Mouse (Mus musculus) cerebellum, adult 9-11 months (tissue): ENCODE results near the gene Car10.

Source experiments
- DNase-seq: peaks from one replicate; pipeline ENCODE4 v3.0.0; 2022

Car10 gene

DNA sequence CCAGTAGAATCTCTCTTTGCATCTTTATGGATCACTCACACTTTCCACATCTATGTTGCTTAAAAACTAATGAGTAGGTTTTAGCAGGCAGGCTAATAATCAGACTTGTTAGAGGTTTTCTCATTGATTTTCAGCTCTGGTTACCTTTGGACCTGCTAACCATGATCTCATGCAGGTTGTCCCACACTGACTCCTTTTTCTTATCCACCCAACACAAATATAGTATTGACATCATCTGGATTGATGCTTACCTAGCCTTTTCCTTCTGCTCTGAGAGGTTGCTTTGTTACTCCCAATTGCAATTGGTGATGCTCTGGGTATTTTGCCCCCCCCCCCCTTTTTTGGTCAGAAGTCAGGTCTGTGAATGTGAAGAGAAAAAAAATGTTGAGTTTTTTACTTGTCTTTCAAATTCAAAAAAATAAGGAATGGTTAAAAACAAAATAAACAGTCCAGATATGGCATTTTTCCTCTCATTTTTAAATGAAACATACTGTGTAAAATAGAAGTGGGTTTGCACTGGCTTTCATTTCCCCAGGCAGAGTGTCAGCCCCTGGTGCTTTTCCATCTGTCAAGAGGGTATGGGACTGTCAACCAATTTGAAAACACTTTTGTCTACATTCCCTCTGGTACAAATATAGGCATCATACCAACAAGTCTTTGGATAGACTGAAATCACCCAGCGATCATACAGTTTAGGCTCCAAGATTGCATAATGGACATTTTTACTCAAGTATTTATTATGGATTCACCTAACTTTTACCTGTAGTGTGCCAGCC is 75.9 kb downstream of the Car10 start:
- peak; percentile 91 for DNase-seq

DNA sequence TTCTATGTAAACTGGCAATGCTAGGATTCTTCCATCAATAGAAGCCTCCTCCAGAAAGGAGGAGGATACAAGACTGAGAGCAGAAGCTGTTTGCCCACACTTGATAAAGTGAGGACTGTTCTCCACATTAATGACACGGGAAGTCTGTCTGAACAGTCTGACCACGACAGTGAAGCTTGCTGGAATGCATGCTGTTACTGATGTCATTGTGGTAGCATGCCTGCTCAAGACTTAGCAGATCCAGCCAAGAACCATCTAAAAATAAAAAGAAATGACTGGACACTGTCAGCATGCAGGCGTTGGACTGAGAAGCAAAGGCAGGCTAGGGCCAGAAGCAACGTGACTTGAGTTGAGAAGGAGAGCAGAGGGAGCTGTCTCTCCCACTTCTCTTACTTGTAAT is 87.6 kb downstream of the Car10 start:
- DNase-seq = peak; percentile 83

DNA sequence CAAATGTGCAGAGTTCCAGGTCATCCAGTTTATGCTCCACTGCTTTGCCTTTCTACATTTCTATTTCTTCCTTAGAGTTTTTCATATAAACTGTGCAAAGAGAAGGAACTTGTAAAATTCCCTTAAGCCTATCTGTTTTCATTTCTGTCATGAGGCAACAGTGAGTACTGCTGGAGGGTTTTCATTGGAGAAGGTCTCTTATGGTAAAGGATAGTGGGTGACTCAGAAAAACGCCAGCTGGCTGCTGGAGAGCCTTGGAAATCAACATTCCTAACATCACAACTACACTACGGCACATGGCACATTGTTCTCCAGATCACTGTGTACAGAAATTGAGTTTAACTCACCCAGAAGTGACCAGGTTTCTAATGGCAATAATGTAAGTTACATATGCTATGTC is 88.3 kb downstream of the Car10 start:
- no peak for DNase-seq

DNA sequence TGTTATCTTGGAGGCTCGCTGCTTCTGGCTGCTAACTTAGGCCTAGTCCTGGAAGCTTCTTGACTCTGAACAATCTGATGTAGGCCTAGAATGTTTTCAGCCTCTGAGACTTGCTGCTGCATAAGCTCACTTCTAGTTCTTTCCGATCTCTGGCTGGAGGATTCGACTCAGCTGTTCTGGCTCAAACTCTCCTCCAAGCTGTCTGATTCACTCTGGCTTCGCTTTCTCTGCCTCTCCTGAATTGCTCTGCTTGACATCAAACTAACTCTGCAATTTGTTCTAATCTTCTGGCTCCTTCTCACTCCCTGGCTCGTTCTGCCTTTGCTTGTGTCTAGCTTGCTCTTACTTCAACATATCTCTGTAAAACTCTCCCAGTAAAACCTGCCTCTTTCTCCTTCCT is 90.8 kb downstream of the Car10 start:
- DNase-seq = no peak

DNA sequence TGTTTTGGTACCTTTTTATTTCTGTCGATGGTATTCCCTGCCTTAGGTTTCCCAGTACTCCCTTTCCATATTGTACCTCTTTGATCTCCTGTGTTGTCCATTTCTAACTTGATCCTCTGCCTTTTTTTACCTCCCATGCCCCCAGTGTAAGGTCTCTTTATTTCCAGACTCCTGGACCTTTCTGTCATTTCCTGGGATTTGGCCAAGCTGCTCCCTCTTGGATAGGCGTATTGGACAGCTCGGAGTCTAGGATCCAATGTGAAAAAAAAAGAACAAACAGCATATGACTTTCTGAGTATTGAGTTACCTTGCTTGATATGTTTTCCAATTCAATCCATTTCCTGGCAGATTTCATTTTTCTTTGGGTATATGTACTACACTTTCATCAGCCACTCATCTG is 102.2 kb downstream of the Car10 start:
- peak; percentile 51 for DNase-seq

DNA sequence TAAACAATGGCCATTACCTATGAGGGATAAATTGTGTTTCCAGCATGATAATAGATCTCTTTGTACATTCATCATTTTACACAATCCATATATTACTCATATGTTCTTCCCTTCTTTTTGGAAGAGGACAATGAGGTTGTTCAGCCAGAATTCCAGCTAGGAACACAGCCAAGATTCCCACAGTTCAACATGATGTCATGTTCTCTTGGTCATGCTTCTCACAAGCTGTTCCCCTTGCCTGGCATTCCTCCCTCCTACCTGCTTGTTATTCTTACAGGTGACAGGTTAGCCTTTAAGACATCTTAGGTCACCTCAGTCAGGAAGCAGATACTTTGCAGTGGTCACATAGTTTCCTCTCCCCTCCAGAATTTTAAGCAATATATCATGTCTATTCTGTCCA is 119.6 kb downstream of the Car10 start:
- peak; percentile 91 for DNase-seq

DNA sequence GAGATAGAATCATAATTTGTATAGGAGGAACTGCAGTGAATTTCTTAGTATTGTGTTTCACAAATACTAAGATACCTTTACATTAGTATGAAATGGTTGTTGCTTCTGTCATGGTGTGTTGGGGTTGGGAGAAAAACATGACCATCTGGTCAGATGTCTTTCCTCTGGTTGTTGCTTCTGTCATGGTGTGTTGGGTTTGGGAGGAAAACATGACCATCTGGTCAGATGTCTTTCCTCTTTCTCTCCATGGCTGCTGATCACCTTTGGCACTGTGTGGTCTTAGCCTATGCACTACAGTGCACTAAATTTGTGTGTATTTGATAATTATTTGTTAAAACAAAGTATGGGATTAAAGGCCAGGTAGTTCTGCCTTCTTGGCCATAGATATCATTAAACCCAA is 132.2 kb downstream of the Car10 start:
- DNase-seq = peak; percentile 40

DNA sequence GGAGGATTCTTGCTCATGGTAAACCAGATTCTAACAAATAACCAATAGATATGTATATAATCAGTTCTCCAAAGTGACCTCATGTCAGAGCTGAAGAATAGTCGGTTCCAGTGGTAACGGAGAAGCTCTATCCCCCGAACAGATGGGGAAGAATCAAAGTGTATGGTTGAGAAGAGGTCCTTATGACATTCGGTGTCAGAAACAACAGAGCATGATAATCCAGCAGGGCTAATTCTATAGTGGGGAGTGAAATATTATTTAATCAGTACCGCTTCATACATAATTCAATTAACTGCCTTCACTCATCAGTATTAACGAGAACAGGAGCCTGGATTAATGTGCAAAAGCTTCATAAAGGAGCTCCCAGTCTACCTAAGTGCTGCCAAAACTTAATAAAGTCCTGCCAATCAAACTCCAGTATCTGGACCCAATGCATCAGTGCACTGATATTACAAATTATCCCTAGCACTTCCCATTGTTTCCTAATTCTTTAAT is 152.0 kb downstream of the Car10 start:
- no peak for DNase-seq

DNA sequence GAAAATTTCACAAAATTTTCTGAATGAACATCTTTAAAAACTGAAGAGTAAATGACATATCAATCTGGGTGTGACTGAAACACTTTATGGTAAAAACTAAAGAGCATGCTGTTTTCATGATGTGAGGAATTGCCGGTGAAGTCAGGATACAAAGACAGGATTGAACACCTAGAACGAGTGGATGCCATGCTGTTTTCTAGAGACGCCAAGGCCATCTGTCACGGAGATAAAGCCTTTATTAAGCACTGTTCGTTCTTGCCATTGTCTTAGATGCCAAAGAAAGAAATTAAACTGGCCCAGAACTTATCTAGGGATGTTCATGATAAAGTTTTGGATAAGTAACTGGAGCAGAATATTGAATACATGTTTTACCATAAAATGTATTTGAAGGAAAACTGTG is 153.9 kb downstream of the Car10 start:
- peak; percentile 52 for DNase-seq

DNA sequence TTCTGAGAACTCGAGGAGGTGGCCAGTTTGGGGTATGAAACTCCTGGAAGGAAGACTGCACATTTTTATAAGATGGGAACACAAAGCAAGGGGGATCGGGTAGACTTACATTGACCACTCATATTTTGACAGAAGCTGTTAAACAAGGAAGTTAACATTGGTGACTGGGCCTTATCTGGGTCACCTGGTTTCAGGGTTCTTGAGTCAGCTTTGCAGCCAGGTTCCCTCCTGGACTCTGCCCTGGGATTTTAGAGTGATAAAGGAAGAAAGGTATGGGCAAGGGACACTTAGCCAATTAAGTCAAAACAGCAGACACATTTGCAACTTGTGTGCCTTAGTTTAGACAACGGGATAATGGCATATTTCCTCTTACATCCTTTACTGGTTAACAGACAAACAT is 166.2 kb downstream of the Car10 start:
- no peak for DNase-seq

DNA sequence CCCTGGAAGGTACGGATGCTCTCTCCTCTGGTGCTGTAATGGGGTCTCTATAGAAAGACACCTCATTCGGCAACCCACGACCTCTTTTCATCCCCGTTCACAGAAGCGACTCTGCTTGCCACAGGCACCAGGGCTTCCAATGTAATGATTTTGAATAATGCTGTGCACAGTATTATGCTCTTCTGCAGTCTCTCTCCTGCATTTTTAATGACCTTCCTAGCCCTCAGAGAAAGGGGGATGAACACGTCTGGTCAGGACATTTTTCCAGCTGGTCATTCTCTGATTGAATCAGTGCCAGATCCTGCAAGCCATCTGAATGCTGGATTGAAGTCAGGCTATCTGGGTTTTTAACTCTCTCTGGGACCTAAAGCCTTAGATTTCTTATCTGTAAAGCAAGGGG is 174.2 kb downstream of the Car10 start:
- DNase-seq = peak; percentile 79

DNA sequence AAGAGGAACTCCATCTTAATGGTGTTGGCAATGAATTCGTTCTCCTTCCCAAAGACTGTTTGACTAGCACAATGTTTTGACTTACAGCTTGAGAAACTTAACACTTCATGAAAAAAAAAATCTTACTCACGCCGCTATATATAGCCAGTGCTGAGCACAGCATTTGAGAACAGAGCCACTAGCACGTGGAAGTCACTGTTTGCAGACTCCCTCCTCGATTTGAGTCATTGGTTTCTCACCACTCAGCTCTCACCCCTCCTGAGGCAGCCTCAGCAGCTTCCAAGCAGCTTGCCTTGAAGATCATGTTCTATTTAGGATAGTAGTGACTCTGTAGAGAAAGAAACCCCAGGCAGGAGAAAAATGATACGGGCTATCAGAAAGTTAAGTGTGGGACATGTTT is 176.1 kb downstream of the Car10 start:
- no peak for DNase-seq

DNA sequence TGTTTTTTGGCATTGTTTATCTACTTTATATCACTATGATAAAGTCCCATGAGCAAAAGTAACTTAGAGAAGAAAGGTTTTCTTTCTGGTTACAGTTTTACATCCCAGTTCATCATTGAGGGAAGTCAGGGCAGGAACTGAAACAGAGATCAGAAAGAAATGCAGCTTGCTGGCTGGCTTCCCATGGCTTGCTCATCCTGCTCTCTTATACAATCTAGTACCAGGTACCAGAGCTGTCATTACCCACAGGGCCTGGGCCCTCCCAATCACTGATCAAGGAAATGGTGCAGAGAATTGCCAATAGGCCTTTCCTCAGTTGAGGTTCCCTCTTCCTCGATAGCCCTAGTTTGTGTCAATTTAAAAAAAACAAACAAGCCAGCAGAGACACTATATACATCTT is 195.8 kb downstream of the Car10 start:
- DNase-seq = no peak

DNA sequence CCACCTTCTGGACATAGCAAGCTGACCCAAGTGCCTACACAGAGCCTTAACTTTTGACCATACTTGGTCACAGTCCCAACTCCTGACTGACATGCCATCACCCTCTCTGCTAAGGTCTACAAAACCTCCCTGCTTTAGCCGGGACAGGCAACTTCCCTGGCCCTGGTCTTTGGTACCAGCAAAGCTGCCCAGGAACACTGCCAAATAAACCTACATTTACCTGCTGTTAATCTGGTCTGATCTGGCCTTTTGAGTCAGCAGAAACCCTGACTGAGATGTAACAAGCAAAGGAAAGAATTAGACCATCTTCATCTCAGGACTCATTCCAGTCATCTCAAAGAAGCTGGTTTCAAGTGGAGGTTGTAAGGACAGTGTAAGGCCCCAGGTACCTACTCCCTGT is 212.2 kb downstream of the Car10 start:
- DNase-seq = peak; percentile 58

DNA sequence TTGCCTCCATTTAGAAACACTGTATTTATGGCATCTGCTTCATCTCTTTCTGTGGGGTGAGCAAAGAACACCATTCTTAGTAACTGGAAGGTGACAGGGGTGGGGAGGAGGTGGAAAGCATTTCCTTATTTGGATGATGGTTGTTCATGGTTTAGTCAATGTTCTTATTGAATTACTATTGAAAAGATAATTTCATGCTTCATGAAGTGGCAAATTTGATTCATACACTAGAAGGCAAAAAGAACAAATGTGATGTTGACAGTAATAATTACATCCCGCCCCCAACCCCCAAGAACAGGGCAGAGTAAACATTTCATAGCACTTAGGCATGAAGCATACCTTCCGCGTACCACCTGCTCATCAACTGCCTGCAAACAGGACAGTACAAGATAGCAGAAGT is 239.9 kb downstream of the Car10 start:
- DNase-seq = no peak

DNA sequence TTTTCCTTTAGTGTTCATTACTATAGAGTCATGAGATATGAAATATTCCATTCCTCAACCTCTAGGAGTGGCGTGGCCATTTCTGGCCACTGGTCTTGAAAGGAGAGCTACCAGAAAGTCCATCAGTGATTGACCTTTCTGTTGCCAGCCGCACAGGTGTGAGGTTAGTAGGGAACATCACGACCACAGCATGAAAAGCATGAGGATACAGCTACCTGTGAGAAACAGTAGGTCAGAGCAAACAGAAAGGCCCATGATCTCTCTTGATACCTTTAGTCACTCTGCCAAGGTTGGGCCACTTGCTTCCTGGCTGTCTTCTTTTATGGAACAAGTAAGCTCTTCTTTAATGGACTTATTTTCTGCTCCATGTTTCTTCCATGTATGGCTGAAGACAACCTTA is 246.1 kb downstream of the Car10 start:
- no peak for DNase-seq

DNA sequence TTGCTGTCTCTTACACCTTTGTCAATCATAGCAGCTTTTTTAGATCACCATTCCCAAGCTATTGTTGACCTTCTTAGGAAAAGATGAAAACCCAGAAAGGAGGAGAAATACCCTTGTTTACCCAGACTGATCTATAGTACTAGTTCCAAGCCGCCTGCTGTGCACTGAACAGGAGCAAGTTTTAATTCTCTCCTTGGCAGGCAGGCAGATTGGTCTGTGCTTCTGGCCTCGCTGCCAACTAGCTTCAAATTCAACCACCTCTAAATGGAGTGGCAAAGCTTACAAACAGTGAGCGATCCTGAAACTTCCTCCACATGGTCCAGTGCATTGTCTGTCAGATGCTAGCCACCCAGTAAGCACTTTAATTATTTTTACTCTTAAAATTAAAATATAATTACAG is 247.0 kb downstream of the Car10 start:
- peak; percentile 90 for DNase-seq

DNA sequence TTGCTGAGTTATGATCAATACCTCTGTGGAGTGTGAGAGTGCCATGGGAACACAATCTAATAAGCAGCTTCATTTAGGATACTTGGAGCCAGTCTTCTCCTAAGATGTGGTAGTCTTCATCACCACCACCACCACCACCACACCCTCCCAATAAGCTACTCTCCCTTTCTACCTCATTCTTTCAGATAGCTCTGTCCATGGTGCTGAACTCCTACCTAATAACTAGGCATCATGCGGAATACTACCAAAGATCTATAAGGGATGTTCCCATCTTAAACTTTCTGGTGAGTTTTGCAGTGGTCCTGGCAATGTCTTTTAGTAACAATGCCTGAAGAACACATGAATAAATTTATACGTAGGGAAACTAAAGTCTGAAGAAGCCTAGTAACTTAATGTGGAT is 263.7 kb downstream of the Car10 start:
- no peak for DNase-seq

DNA sequence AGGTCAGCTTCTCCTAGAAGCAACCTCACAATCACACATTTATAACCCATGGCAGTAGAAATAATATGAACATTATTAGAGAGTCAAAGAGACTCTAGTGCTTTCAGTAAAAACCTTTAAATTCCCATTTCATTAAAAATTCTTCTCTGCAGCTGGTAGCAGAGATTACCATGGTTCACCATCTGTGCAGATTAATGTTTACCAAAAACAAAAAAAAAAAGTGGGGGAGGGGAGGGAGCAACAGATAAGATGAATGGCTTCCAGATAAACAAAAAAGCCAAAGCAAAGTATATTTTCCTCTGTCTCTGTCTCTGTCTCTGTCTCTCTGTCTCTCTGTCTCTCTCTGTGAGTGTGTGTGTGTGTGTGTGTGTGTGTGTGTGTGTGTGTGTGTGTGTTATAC is 266.3 kb downstream of the Car10 start:
- no peak for DNase-seq

DNA sequence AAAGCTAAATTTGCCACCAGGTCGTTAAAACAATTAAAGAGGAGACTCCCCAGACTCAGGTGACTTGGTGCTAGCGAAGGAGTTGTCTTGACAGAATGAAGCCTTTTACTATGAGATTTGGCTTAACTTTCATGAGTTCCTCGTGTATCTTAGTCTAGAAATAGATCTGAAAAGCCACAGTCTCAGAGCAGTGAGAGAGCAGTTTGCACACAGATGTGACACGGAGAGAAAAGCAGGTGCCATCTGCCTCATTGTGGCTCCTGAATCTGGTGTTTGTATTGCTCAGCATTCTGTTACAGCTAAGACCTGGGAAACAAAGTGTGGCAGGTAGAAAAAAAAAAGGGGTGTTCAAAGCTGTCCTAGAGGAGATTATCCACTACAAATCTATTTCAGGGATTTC is 269.4 kb downstream of the Car10 start:
- DNase-seq = no peak

DNA sequence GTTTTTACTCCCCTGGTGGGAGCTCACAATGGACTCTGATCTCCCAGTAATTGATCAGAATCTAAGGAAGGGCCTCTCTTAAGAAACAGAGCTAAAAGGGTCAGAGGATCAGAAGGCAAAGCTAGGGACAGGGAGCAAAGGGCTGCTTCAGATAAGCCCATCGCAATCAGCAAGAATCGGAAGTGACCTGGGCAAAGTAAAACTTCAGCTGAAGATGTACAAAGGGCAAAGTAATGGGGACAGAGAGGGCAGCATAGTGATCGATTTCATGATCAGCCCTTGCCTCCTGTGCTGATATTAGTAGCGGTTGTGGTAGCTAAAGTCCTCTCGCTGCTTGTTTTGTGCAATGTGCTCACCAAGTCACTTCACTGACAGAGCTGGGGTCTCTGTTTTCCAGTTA is 269.9 kb downstream of the Car10 start:
- DNase-seq = no peak

DNA sequence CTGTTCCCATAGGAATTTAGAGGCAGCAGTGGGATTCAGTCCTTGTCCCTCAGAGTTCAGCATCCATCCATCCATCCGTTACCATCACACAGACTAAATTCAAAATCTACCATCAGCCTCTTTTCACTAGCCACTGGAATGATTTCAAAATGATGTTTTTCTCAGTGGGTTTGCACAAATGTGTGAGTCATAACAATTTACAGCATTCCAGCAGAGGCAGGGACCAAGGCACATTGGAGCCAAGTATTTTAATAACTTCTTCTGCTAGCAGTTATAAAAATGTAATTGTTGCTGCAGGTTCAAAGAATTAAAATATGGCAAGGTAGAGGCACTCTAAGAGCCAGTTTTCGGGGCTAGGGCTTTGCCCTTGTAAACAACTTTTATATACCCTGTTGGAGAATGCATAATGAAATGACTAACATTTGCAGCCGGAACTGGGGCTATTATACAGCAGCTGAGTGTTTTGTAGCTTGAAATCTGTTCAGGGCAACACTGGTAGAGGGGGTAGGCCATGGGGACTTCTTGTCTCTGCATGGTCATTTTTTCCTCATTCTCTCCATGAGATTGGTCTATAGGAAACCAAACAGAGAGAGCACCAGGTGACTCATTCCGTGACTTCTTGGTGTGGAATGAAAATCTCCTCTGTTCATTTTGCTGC is 276.0 kb downstream of the Car10 start:
- DNase-seq = no peak

DNA sequence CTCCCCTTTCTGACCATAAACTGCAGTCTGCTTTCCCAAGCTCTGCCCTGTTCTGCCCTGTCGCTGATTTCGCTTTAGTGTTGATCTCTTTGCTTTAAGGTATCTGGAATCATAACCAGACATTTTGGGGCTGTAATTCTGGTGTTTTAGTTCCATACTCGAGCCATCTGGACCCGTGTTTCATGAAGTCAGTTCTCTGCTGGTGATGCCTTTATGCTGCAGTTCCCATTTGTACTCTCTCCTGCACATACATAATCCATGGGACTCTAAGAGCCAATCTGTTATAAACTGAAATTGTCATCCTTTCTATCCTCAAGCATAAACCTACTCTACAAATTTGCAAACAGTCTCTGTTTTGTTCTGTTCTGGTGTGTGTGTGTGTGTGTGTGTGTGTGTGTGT is 293.3 kb downstream of the Car10 start:
- DNase-seq = no peak

DNA sequence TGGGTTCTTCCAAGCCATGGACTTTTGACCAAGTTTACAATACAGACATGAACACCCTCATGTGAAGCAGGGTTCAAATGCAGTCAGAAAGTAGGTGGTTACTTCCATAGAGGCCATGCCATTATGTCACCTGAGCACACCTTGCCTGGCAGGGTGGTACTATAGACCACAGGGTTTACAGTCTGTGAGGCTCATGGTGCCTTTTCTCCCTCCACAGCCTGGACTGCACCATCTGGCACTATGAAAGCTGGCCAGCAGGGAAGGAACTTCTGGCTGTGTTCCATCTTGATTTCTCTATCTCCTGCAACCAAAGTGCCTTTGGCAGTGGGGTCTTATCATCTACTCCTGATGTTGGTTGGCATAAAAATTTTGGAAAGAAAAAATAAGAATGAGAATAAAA is 295.5 kb downstream of the Car10 start:
- DNase-seq = peak; percentile 86

DNA sequence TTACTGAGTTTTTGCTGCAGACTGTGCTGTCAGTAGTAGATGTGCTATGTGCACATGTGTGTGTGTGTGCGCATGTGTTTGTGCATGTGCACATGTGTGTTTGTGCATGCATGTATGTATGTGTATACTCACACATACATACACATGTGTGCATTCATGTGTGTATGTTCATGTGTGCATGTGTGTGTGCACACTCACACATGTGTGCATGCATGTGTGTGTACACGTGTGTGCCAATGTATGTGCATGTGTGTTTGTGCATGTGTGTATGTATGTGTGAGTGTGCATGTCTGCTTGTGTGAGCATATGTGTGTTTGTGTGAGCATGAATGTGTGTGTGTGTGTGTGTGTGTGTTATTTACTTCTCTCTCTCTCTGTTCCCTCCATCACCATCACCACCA is 298.5 kb downstream of the Car10 start:
- no peak for DNase-seq
